Mouse (Mus musculus): Measurements from ENCODE around the gene Klf6. TPM values are rescaled to one million over a fixed set of nuclear protein-coding genes. Genes with fewer than 3 reads are reported as not detected.

Gene Klf6
- total and polyA plus RNA-seq, 3 experiments, result 13.7 to 55.8 (median 51.8) TPM

- no peak for DNase-seq
- WGBS, result 51% methylated on average over 1 of the region's 1 CpGs
- TF ChIP-seq CTCF (IDR thresholded peaks at IDR 0.05) (no peak), POLR2A (IDR thresholded peaks at IDR 0.05; ENCODE audit: insufficient read depth, low read depth, low read length) (no peak), EP300 (IDR thresholded peaks at IDR 0.05; ENCODE audit: insufficient read depth, low read depth, low read length) (no peak)
- Histone ChIP-seq H3K4me3 (no peak overlapping the region), H3K27ac (peak overlapping the region; percentile 48), H3K4me1 (ENCODE audit: control insufficient read depth, insufficient read depth, low read length) (no peaks in the 10 kb centered on the region; the same call in 1 of the 2 replicates), H3K79me2 (replicated peaks; ENCODE audit: control insufficient read depth, insufficient read depth, low read length) (no peaks in the 10 kb centered on the region), H3K36me3 (ENCODE audit: control insufficient read depth, insufficient read depth, low read length) (peaks cover 2% of the 10 kb centered on the region; the same call in 1 of the 2 replicates), H3K9ac (ENCODE audit: low read depth, low read length) (no peak overlapping the region), H3K27me3 (ENCODE audit: control insufficient read depth, insufficient read depth, low read length) (no peaks in the 10 kb centered on the region)
- intact Hi-C loops (cut with DNase I), result no loop called here
Observed at GRCm38 (mm10) chr13:5899021-5899420, 37.7 kb downstream of the Klf6 start.

DNA sequence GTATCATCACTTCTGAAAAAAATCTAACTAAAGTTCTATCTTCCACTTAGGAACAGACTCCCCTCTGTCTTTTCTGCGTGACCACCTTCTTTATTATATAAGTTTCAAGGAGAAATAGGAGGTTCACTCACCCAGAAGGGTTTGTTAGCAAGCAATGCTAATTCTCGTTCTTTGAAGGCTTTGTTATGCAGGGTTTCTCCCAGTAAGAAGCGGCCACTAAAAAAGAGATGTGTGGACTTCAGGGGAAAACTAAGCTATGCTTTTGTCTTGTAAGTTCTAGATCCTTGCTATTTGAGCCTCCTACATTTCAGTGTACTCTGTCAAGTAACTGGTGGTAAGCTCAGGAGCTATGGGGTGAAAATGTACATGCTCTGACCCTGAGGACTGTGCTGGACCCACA, 38.4 kb downstream of the Klf6 start:
- no peaks in the 10 kb centered on the region; the same call in 1 of the 2 replicates for H3K4me1 ChIP-seq (ENCODE audit: control insufficient read depth, insufficient read depth, low read length)
- H3K9ac ChIP-seq (ENCODE audit: low read depth, low read length), result no peak overlapping the region
- no peak for DNase-seq
- 87% methylated on average over 3 of the region's 3 CpGs for WGBS
- peak overlapping the region; percentile 48 for H3K27ac ChIP-seq
- TF ChIP-seq EP300 (IDR thresholded peaks at IDR 0.05; ENCODE audit: insufficient read depth, low read depth, low read length) (no peak), CTCF (IDR thresholded peaks at IDR 0.05) (no peak), POLR2A (IDR thresholded peaks at IDR 0.05; ENCODE audit: insufficient read depth, low read depth, low read length) (no peak)
- H3K36me3 ChIP-seq (ENCODE audit: control insufficient read depth, insufficient read depth, low read length), result peaks cover 2% of the 10 kb centered on the region; the same call in 1 of the 2 replicates
- H3K27me3 ChIP-seq (ENCODE audit: control insufficient read depth, insufficient read depth, low read length), result no peaks in the 10 kb centered on the region
- H3K79me2 ChIP-seq (replicated peaks; ENCODE audit: control insufficient read depth, insufficient read depth, low read length), result no peaks in the 10 kb centered on the region
- intact Hi-C loops (cut with DNase I), result no loop called here
- no peak overlapping the region for H3K4me3 ChIP-seq

GRCm38 (mm10) chr13:5913201-5913600, 51.9 kb downstream of the Klf6 start:
- Histone ChIP-seq H3K27me3 (ENCODE audit: control insufficient read depth, insufficient read depth, low read length) (no peaks in the 10 kb centered on the region), H3K4me3 (no peak overlapping the region), H3K4me1 (ENCODE audit: control insufficient read depth, insufficient read depth, low read length) (no peaks in the 10 kb centered on the region), H3K36me3 (ENCODE audit: control insufficient read depth, insufficient read depth, low read length) (no peaks in the 10 kb centered on the region), H3K79me2 (replicated peaks; ENCODE audit: control insufficient read depth, insufficient read depth, low read length) (no peaks in the 10 kb centered on the region), H3K9ac (ENCODE audit: low read depth, low read length) (no peak overlapping the region), H3K27ac (no peak overlapping the region)
- no peak for DNase-seq
- intact Hi-C loops (cut with DNase I), result no loop called here
- WGBS, result 57% methylated on average over 3 of the region's 3 CpGs
- TF ChIP-seq CTCF (IDR thresholded peaks at IDR 0.05) (no peak), POLR2A (IDR thresholded peaks at IDR 0.05; ENCODE audit: insufficient read depth, low read depth, low read length) (no peak), EP300 (IDR thresholded peaks at IDR 0.05; ENCODE audit: insufficient read depth, low read depth, low read length) (no peak)

- intact Hi-C loops (cut with DNase I), result no loop called here
- H3K27me3 ChIP-seq (ENCODE audit: control insufficient read depth, insufficient read depth, low read length), result no peaks in the 10 kb centered on the region
- no peaks in the 10 kb centered on the region for H3K79me2 ChIP-seq (replicated peaks; ENCODE audit: control insufficient read depth, insufficient read depth, low read length)
- no peak overlapping the region for H3K27ac ChIP-seq
- H3K36me3 ChIP-seq (ENCODE audit: control insufficient read depth, insufficient read depth, low read length), result no peaks in the 10 kb centered on the region
- TF ChIP-seq CTCF (IDR thresholded peaks at IDR 0.05) (no peak), POLR2A (IDR thresholded peaks at IDR 0.05; ENCODE audit: insufficient read depth, low read depth, low read length) (no peak), EP300 (IDR thresholded peaks at IDR 0.05; ENCODE audit: insufficient read depth, low read depth, low read length) (no peak)
- no peak overlapping the region for H3K4me3 ChIP-seq
- no peak overlapping the region for H3K9ac ChIP-seq (ENCODE audit: low read depth, low read length)
- H3K4me1 ChIP-seq (ENCODE audit: control insufficient read depth, insufficient read depth, low read length), result no peaks in the 10 kb centered on the region
- no peak for DNase-seq
Observed at GRCm38 (mm10) chr13:5917360-5917759, 56.1 kb downstream of the Klf6 start.

- Histone ChIP-seq H3K27ac (no peak overlapping the region), H3K4me1 (ENCODE audit: control insufficient read depth, insufficient read depth, low read length) (no peaks in the 10 kb centered on the region), H3K79me2 (replicated peaks; ENCODE audit: control insufficient read depth, insufficient read depth, low read length) (no peaks in the 10 kb centered on the region), H3K27me3 (ENCODE audit: control insufficient read depth, insufficient read depth, low read length) (no peaks in the 10 kb centered on the region), H3K36me3 (ENCODE audit: control insufficient read depth, insufficient read depth, low read length) (no peaks in the 10 kb centered on the region), H3K9ac (ENCODE audit: low read depth, low read length) (no peak overlapping the region), H3K4me3 (no peak overlapping the region)
- WGBS, result 87% methylated on average over 4 of the region's 4 CpGs
- no peak for DNase-seq
- TF ChIP-seq CTCF (IDR thresholded peaks at IDR 0.05) (no peak), POLR2A (IDR thresholded peaks at IDR 0.05; ENCODE audit: insufficient read depth, low read depth, low read length) (no peak), EP300 (IDR thresholded peaks at IDR 0.05; ENCODE audit: insufficient read depth, low read depth, low read length) (no peak)
- intact Hi-C loops (cut with DNase I), result no loop called here
Observed at GRCm38 (mm10) chr13:5919966-5920365, 58.7 kb downstream of the Klf6 start.

Small RNA genes within 50 kb of the gene (microRNA-seq; reads per million reads assigned to microRNA genes)
- 0 reads per million in 2 experiments for gene Gm26043
